Mouse (Mus musculus) bone marrow, adult 2 months (tissue): ENCODE data around the gene Snx21.

Source experiments
- CTCF ChIP-seq: fragments of 200-500 bp; IDR thresholded peaks from 2 replicates; pipeline ENCODE4 v1.5.1; 2011; ENCODE audit warnings: low read length, control low read depth; ENCODE audit not compliant: control insufficient read depth, insufficient read depth
- POLR2A ChIP-seq: fragments of 200-500 bp; IDR thresholded peaks from 2 replicates; pipeline ENCODE4 v1.6.1; 2011; ENCODE audit warnings: low read depth, mild to moderate bottlenecking, control low read depth, low read length, borderline replicate concordance; ENCODE audit not compliant: control insufficient read depth

DNA sequence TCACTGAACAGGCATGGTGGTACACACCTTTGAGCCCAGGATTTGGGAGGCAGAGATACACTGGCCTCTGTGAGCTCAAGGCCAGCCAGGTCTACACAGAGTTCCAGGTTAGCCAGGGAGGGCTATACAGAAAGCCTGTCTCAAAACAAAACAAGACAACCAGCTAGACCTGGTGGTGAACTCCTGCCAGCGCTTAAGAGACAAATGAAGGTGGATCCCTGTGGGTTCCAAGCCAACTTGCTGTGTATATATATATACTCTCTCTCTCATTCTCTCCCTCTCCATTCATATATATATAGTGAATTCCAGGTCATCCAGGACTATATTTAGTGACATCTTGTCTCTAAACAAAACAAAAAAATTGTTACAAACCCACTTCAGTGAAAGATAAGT lies 18.3 kb downstream of the Snx21 start:
- TF ChIP-seq CTCF = no peak
- no peak for TF ChIP-seq POLR2A
